Mouse (Mus musculus) embryonic facial prominence, embryonic 13.5 days (tissue): ENCODE results near the gene Clic1. TPM values are rescaled to one million over a fixed set of nuclear protein-coding genes. Genes with fewer than 3 reads are reported as not detected.

Source experiments
- ATAC-seq: fragments of 200-750 bp; cut with Nextera tagmentation; 2 replicates; pipeline ENCODE4 v1.8.0; 2017; ENCODE audit warnings: low read depth; ENCODE audit not compliant: insufficient number of reproducible peaks, insufficient read depth, low FRiP score, low TSS enrichment
- H3K27ac ChIP-seq: fragments of 300-500 bp; sonication (generic); 2 replicates; pipeline ENCODE4 v1.5.1; 2015; ENCODE audit warnings: moderate library complexity, mild to moderate bottlenecking, inconsistent platforms
- H3K27me3 ChIP-seq: fragments of 300-500 bp; sonication (generic); 2 replicates; pipeline ENCODE4 v1.6.1; 2015; ENCODE audit warnings: mild to moderate bottlenecking, inconsistent platforms
- H3K36me3 ChIP-seq: fragments of 300-500 bp; sonication (generic); 2 replicates; pipeline ENCODE4 v1.6.1; 2015; ENCODE audit warnings: mild to moderate bottlenecking, inconsistent platforms
- H3K4me1 ChIP-seq: fragments of 300-500 bp; sonication (generic); 2 replicates; pipeline ENCODE4 v1.6.1; 2015; ENCODE audit warnings: inconsistent platforms
- H3K4me2 ChIP-seq: fragments of 300-500 bp; sonication (generic); 2 replicates; pipeline ENCODE4 v1.6.1; 2015; ENCODE audit warnings: moderate library complexity, mild to moderate bottlenecking, inconsistent platforms
- H3K4me3 ChIP-seq: fragments of 300-500 bp; sonication (generic); 2 replicates; pipeline ENCODE4 v1.5.1; 2015; ENCODE audit warnings: mild to moderate bottlenecking, inconsistent platforms
- H3K9ac ChIP-seq: fragments of 300-500 bp; sonication (generic); 2 replicates; pipeline ENCODE4 v1.6.1; 2015; ENCODE audit warnings: mild to moderate bottlenecking, inconsistent platforms
- H3K9me3 ChIP-seq: fragments of 300-500 bp; sonication (generic); 2 replicates; pipeline ENCODE4 v1.6.1; 2016; ENCODE audit warnings: inconsistent platforms
- WGBS: fragments of 180-500 bp; shearing (Covaris S2); methylation state at CpG from one replicate; pipeline ENCODE4 v1.1.7; 2015; ENCODE audit warnings: mixed read lengths; 5-methylcytosine and 5-hydroxymethylcytosine counted together
- polyA plus RNA-seq: library from polyadenylated mRNA; unstranded; fragments of >200 nt; fragmentation: Nextera tagmentation; extraction: Ambion mirVana; gene quantifications from 2 replicates; pipeline ENCODE4 v1.2.1, GENCODE M21; 2015

Gene Clic1
- polyA plus RNA-seq, 1 experiment from 2014 or later, result 243 TPM

- ATAC-seq, result no peak
- Histone ChIP-seq H3K4me3 (no peak overlapping the region), H3K4me2 (no peak overlapping the region), H3K36me3 (peaks cover 59% of the 10 kb centered on the region), H3K27me3 (no peaks in the 10 kb centered on the region), H3K9me3 (no peaks in the 10 kb centered on the region), H3K9ac (no peak overlapping the region), H3K4me1 (peaks cover 8% of the 10 kb centered on the region; the same call in 1 of the 2 replicates), H3K27ac (no peak overlapping the region)
- WGBS, result 71% methylated on average over 6 of the region's 6 CpGs
Measured at GRCm38 (mm10) chr17:35103221-35103690, 53.5 kb downstream of the Clic1 start.

GRCm38 (mm10) chr17:35104079-35104478 is 54.3 kb downstream of the Clic1 start:
- WGBS, result 87% methylated on average over 7 of the region's 7 CpGs
- H3K4me3 ChIP-seq, result no peak overlapping the region
- H3K9ac ChIP-seq, result 0 out of 2 replicates have a peak overlapping the region, but pooled peaks have one; percentile 46
- ATAC-seq, result no peak
- no peaks in the 10 kb centered on the region for H3K9me3 ChIP-seq
- no peaks in the 10 kb centered on the region for H3K27me3 ChIP-seq
- H3K4me2 ChIP-seq, result no peak overlapping the region
- peaks cover 8% of the 10 kb centered on the region; the same call in 1 of the 2 replicates for H3K4me1 ChIP-seq
- H3K36me3 ChIP-seq, result peaks cover 51% of the 10 kb centered on the region
- H3K27ac ChIP-seq, result no peak overlapping the region

GRCm38 (mm10) chr17:35104754-35105153 is 55.0 kb downstream of the Clic1 start:
- Histone ChIP-seq H3K4me2 (no peak overlapping the region), H3K27ac (no peak overlapping the region), H3K4me1 (peaks cover 8% of the 10 kb centered on the region; the same call in 1 of the 2 replicates), H3K27me3 (no peaks in the 10 kb centered on the region), H3K9me3 (no peaks in the 10 kb centered on the region), H3K4me3 (no peak overlapping the region), H3K9ac (0 out of 2 replicates have a peak overlapping the region, but pooled peaks have one; percentile 44), H3K36me3 (peaks cover 44% of the 10 kb centered on the region)
- WGBS, result 81% methylated on average over 6 of the region's 6 CpGs
- ATAC-seq, result no peak

GRCm38 (mm10) chr17:35105740-35106389 is 56.1 kb downstream of the Clic1 start:
- Histone ChIP-seq H3K27me3 (no peaks in the 10 kb centered on the region), H3K27ac (no peak overlapping the region), H3K4me1 (peaks cover 8% of the 10 kb centered on the region; the same call in 1 of the 2 replicates), H3K4me3 (no peak overlapping the region), H3K4me2 (peak overlapping the region; percentile 39), H3K9ac (peak overlapping the region; percentile 37), H3K36me3 (peaks cover 33% of the 10 kb centered on the region), H3K9me3 (no peaks in the 10 kb centered on the region)
- WGBS, result 24% methylated on average over 13 of the region's 13 CpGs
- ATAC-seq, result no peak

GRCm38 (mm10) chr17:35106522-35106921 is 56.8 kb downstream of the Clic1 start:
- no peak overlapping the region for H3K27ac ChIP-seq
- H3K4me2 ChIP-seq, result peak overlapping the region; percentile 39; the same call in 1 of the 2 replicates
- no peak overlapping the region for H3K4me3 ChIP-seq
- no peaks in the 10 kb centered on the region for H3K27me3 ChIP-seq
- 62% methylated on average over 3 of the region's 3 CpGs for WGBS
- peaks cover 27% of the 10 kb centered on the region for H3K36me3 ChIP-seq
- H3K9me3 ChIP-seq, result no peaks in the 10 kb centered on the region
- no peak overlapping the region for H3K9ac ChIP-seq
- H3K4me1 ChIP-seq, result peaks cover 8% of the 10 kb centered on the region; the same call in 1 of the 2 replicates
- no peak for ATAC-seq

- H3K4me3 ChIP-seq, result no peak within 1 kb of the TSS
- H3K9me3 ChIP-seq, result no peaks in the 10 kb centered on the region
- no peak for ATAC-seq
- peaks cover 11% of the 10 kb centered on the region for H3K36me3 ChIP-seq
- no peaks in the 10 kb centered on the region for H3K27me3 ChIP-seq
- no peak within 1 kb of the TSS for H3K4me2 ChIP-seq
- no peak within 1 kb of the TSS for H3K9ac ChIP-seq
- H3K4me1 ChIP-seq, result peaks cover 8% of the 10 kb centered on the region; the same call in 1 of the 2 replicates
- H3K27ac ChIP-seq, result no peak within 1 kb of the TSS
- WGBS, result 89% methylated on average over 6 of the region's 6 CpGs
Measured at GRCm38 (mm10) chr17:35108097-35108496, 58.3 kb downstream of the Clic1 start, which contains the start of gene Ly6g5c. TSS of gene Ly6g5c (plus strand) at chr17:35108279.

Other genes with a start within 250 kb of the Clic1 start
- gene Cyp21a1, start 245.4 kb upstream of the Clic1 start, polyA plus RNA-seq, result not detected in 2 replicates
- 25.4 and 29.4 TPM in 2 replicates for gene Stk19, start 213.0 kb upstream of the Clic1 start, polyA plus RNA-seq
- gene Dxo, start 212.9 kb upstream of the Clic1 start, polyA plus RNA-seq, result 66.3 and 75.1 TPM in 2 replicates
- 52.2 and 55.6 TPM in 2 replicates for gene Skiv2l, start 199.8 kb upstream of the Clic1 start, polyA plus RNA-seq
- gene Nelfe, start 199.6 kb upstream of the Clic1 start, polyA plus RNA-seq, result 119 and 126 TPM in 2 replicates
- gene Cfb, start 187.4 kb upstream of the Clic1 start, polyA plus RNA-seq, result 1.6 and 5.7 TPM in 2 replicates
- 5.5 and 7.1 TPM in 2 replicates for gene Zbtb12, start 170.5 kb upstream of the Clic1 start, polyA plus RNA-seq
- not detected in 2 replicates for gene Gm20547, start 167.9 kb upstream of the Clic1 start, polyA plus RNA-seq
- gene C2, start 151.7 kb upstream of the Clic1 start, polyA plus RNA-seq, result 2.7 and 3.2 TPM in 2 replicates
- 98.5 and 100 TPM in 2 replicates for gene Ehmt2, start 151.5 kb upstream of the Clic1 start, polyA plus RNA-seq
- gene Slc44a4, start 135.5 kb upstream of the Clic1 start, polyA plus RNA-seq, result 0.24 and 0.83 TPM in 2 replicates
- 18.8 and 20.3 TPM in 2 replicates for gene Neu1, start 118.7 kb upstream of the Clic1 start, polyA plus RNA-seq
- gene Hspa1b, start 90.7 kb upstream of the Clic1 start, polyA plus RNA-seq, result 0.53 and 0.87 TPM in 2 replicates
- gene Gm20481, start 80.1 kb upstream of the Clic1 start, polyA plus RNA-seq, result not detected in 2 replicates
- 5.8 and 6.1 TPM in 2 replicates for gene Hspa1a, start 77.8 kb upstream of the Clic1 start, polyA plus RNA-seq
- gene Hspa1l, start 77.3 kb upstream of the Clic1 start, polyA plus RNA-seq, result 0.77 and 0.85 TPM in 2 replicates
- 190 and 227 TPM in 2 replicates for gene Lsm2, start 68.1 kb upstream of the Clic1 start, polyA plus RNA-seq
- gene Vars, start 49.0 kb upstream of the Clic1 start, polyA plus RNA-seq, result 102 and 112 TPM in 2 replicates
- gene Vwa7, start 33.4 kb upstream of the Clic1 start, polyA plus RNA-seq, result 0.33 and 0.38 TPM in 2 replicates
- 14.2 and 19.5 TPM in 2 replicates for gene Sapcd1, start 21.9 kb upstream of the Clic1 start, polyA plus RNA-seq
- 3.5 and 3.6 TPM in 2 replicates for gene Msh5, start 3.2 kb upstream of the Clic1 start, polyA plus RNA-seq
- gene Ddah2, start 9.1 kb downstream of the Clic1 start, polyA plus RNA-seq, result 358 and 374 TPM in 2 replicates
- 0.87 and 1.0 TPM in 2 replicates for gene Ly6g6c, start 15.4 kb downstream of the Clic1 start, polyA plus RNA-seq
- 0.77 and 0.89 TPM in 2 replicates for gene Mpig6b, start 16.2 kb downstream of the Clic1 start, polyA plus RNA-seq
- 4.3 and 4.9 TPM in 2 replicates for gene Ly6g6e, start 26.9 kb downstream of the Clic1 start, polyA plus RNA-seq
- 0.77 and 1.3 TPM in 2 replicates for gene Ly6g6d, start 28.1 kb downstream of the Clic1 start, polyA plus RNA-seq
- gene Ly6g6f, start 35.6 kb downstream of the Clic1 start, polyA plus RNA-seq, result 0.18 and 0.23 TPM in 2 replicates
- 89.6 and 90.1 TPM in 2 replicates for gene Abhd16a, start 39.3 kb downstream of the Clic1 start, polyA plus RNA-seq
- not detected in 2 replicates for gene Ly6g5c, start 58.3 kb downstream of the Clic1 start, polyA plus RNA-seq
- 1.1 and 1.6 TPM in 2 replicates for gene Ly6g5b, start 65.5 kb downstream of the Clic1 start, polyA plus RNA-seq
- gene Gpank1, start 71.5 kb downstream of the Clic1 start, polyA plus RNA-seq, result 21.1 and 24.1 TPM in 2 replicates
- 278 and 298 TPM in 2 replicates for gene Csnk2b, start 72.1 kb downstream of the Clic1 start, polyA plus RNA-seq
- 10.9 and 12.3 TPM in 2 replicates for gene D17H6S53E, start 76.4 kb downstream of the Clic1 start, polyA plus RNA-seq
- 0.28 and 8.7 TPM in 2 replicates for gene Apom, start 82.1 kb downstream of the Clic1 start, polyA plus RNA-seq
- 65.1 and 67.8 TPM in 2 replicates for gene Bag6, start 85.2 kb downstream of the Clic1 start, polyA plus RNA-seq
- gene Prrc2a, start 114.9 kb downstream of the Clic1 start, polyA plus RNA-seq, result 193 and 244 TPM in 2 replicates
- 8.1 and 9.8 TPM in 2 replicates for gene Aif1, start 126.1 kb downstream of the Clic1 start, polyA plus RNA-seq
- gene Lst1, start 138.5 kb downstream of the Clic1 start, polyA plus RNA-seq, result 13.1 and 16.1 TPM in 2 replicates
- gene Ltb, start 144.5 kb downstream of the Clic1 start, polyA plus RNA-seq, result 1.8 and 2.1 TPM in 2 replicates
- gene Tnf, start 152.0 kb downstream of the Clic1 start, polyA plus RNA-seq, result 0.37 TPM in 1 of 2 replicates, not detected in the other
- gene Lta, start 155.4 kb downstream of the Clic1 start, polyA plus RNA-seq, result 0.24 TPM in 1 of 2 replicates, not detected in the other
- gene Gm16181, start 170.9 kb downstream of the Clic1 start, polyA plus RNA-seq, result not detected in 2 replicates
- gene Atp6v1g2, start 183.7 kb downstream of the Clic1 start, polyA plus RNA-seq, result 3.9 and 4.1 TPM in 2 replicates
- gene Nfkbil1, start 185.8 kb downstream of the Clic1 start, polyA plus RNA-seq, result 10.4 and 12.0 TPM in 2 replicates
- 498 and 543 TPM in 2 replicates for gene Ddx39b, start 191.8 kb downstream of the Clic1 start, polyA plus RNA-seq
- gene H2-D1, start 212.8 kb downstream of the Clic1 start, polyA plus RNA-seq, result 28.7 and 30.7 TPM in 2 replicates